Mouse (Mus musculus) hindbrain, embryonic 12.5 days (tissue): ENCODE measurements around the gene Adipor2. TPM values are rescaled to one million over a fixed set of nuclear protein-coding genes. Genes with fewer than 3 reads are reported as not detected.

Experiments
- ATAC-seq: fragments of 200-750 bp; cut with Nextera tagmentation; 2 replicates; pipeline ENCODE4 v1.8.0; 2017; ENCODE audit warnings: moderate TSS enrichment; ENCODE audit not compliant: low FRiP score
- H3K27ac ChIP-seq: fragments of 300-500 bp; sonication (generic); 2 replicates; pipeline ENCODE4 v1.5.1; 2016; ENCODE audit warnings: mild to moderate bottlenecking
- H3K27me3 ChIP-seq: fragments of 300-500 bp; sonication (generic); 2 replicates; pipeline ENCODE4 v1.6.1; 2016; ENCODE audit warnings: mild to moderate bottlenecking
- H3K36me3 ChIP-seq: fragments of 300-500 bp; sonication (generic); 2 replicates; pipeline ENCODE4 v1.6.1; 2016; ENCODE audit warnings: mild to moderate bottlenecking
- H3K4me1 ChIP-seq: fragments of 300-500 bp; sonication (generic); 2 replicates; pipeline ENCODE4 v1.6.1; 2016
- H3K4me2 ChIP-seq: fragments of 300-500 bp; sonication (generic); replicated peaks from 2 replicates; pipeline ENCODE4 v1.6.1; 2016; ENCODE audit warnings: mild to moderate bottlenecking
- H3K4me3 ChIP-seq: fragments of 300-500 bp; sonication (generic); 2 replicates; pipeline ENCODE4 v1.5.1; 2016; ENCODE audit warnings: mild to moderate bottlenecking
- H3K9ac ChIP-seq: fragments of 300-500 bp; sonication (generic); 2 replicates; pipeline ENCODE4 v1.6.1; 2016; ENCODE audit warnings: mild to moderate bottlenecking, moderate library complexity
- H3K9me3 ChIP-seq: fragments of 300-500 bp; sonication (generic); replicated peaks from 2 replicates; pipeline ENCODE4 v1.6.1; 2016; ENCODE audit warnings: mild to moderate bottlenecking
- WGBS: fragments of 180-500 bp; shearing (Covaris S2); methylation state at CpG from one replicate; pipeline ENCODE4 v1.1.7; 2016; 5-methylcytosine and 5-hydroxymethylcytosine counted together
- polyA plus RNA-seq: library from polyadenylated mRNA; unstranded; fragments of >200 nt; fragmentation: Nextera tagmentation; extraction: Ambion mirVana; gene quantifications from 2 replicates; pipeline ENCODE4 v1.2.1, GENCODE M21; 2016

Adipor2 gene
- 35.0 and 37.0 TPM in 2 replicates for polyA plus RNA-seq

DNA sequence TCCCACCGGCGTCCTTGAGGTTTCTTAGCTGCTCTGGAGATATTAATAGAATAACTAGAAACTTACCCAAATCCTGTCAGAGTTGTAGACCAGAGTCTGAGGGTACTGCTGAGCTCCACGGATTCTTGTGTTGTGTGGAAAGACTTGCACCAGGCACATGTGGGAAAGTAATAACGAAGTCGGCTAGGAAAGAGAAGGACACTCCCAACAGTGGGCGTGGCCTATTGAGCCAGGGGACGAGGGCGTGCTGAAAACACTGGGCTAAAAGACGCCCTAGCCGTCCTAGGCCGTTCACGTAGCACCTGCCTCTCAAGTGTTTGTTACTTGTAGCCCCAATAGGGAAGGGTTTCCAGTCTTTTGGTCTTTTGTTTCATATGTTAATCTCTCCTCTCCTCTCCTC is at the start of gene Adipor2:
Adipor2 (minus strand) TSS at position 351 of the 400 bp plus-strand sequence.
- H3K9me3 ChIP-seq, result no peaks in the 10 kb centered on the region
- H3K27ac ChIP-seq, result no peak within 1 kb of the TSS
- 8% methylated on average over 12 of the region's 12 CpGs for WGBS
- H3K4me1 ChIP-seq, result peaks cover 15% of the 10 kb centered on the region
- no peak within 1 kb of the TSS for H3K4me3 ChIP-seq
- no peaks in the 10 kb centered on the region for H3K36me3 ChIP-seq
- H3K27me3 ChIP-seq, result no peaks in the 10 kb centered on the region
- peak within 1 kb of the TSS; percentile 37 for H3K4me2 ChIP-seq
- H3K9ac ChIP-seq, result no peak within 1 kb of the TSS
- peak; percentile 51 for ATAC-seq

GRCm38 (mm10) chr6:119466161-119466560 is 48.7 kb upstream of the Adipor2 start:
- Histone ChIP-seq H3K4me2 (no peak overlapping the region), H3K36me3 (no peaks in the 10 kb centered on the region), H3K9ac (no peak overlapping the region), H3K4me3 (no peak overlapping the region), H3K4me1 (peaks cover 4% of the 10 kb centered on the region; the same call in 1 of the 2 replicates), H3K27me3 (no peaks in the 10 kb centered on the region), H3K9me3 (no peaks in the 10 kb centered on the region), H3K27ac (no peak overlapping the region)
- no peak for ATAC-seq
- 96% methylated on average over 1 of the region's 1 CpGs for WGBS

- no peak overlapping the region for H3K27ac ChIP-seq
- H3K4me1 ChIP-seq, result no peaks in the 10 kb centered on the region
- H3K9me3 ChIP-seq, result no peaks in the 10 kb centered on the region
- H3K27me3 ChIP-seq, result no peaks in the 10 kb centered on the region
- H3K9ac ChIP-seq, result no peak overlapping the region
- H3K4me2 ChIP-seq, result no peak overlapping the region
- no peaks in the 10 kb centered on the region for H3K36me3 ChIP-seq
- WGBS, result 85% methylated on average over 5 of the region's 5 CpGs
- ATAC-seq, result no peak
- no peak overlapping the region for H3K4me3 ChIP-seq
These were observed 42.9 kb upstream of the Adipor2 start for GRCm38 (mm10) chr6:119460391-119460790.

GRCm38 (mm10) chr6:119459041-119459440 is 41.5 kb upstream of the Adipor2 start:
- Histone ChIP-seq H3K4me3 (no peak overlapping the region), H3K9me3 (no peaks in the 10 kb centered on the region), H3K9ac (no peak overlapping the region), H3K4me2 (no peak overlapping the region), H3K4me1 (no peaks in the 10 kb centered on the region), H3K27me3 (no peaks in the 10 kb centered on the region), H3K36me3 (no peaks in the 10 kb centered on the region), H3K27ac (no peak overlapping the region)
- ATAC-seq, result no peak
- WGBS, result 78% methylated on average over 4 of the region's 4 CpGs

DNA sequence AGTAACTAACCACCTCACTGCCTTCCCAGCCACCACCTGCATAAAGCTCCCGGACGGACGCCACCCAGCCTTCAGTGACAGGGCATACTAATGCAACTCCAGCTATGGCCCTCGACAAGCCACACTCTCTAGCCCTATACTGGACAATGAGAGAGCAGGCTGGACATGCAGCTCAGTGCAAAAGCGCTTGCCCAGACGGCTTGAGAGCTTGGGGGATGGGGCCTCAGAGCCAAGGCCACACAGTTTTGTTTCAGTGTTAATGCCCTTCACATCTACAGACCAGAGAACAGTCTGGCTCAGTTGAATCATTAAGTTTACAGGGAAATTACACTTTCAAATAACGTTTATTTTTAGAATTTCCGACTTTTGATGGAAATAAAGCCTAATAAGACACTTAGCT is 40.7 kb upstream of the Adipor2 start:
- Histone ChIP-seq H3K27me3 (no peaks in the 10 kb centered on the region), H3K4me2 (no peak overlapping the region), H3K9ac (no peak overlapping the region), H3K4me1 (no peaks in the 10 kb centered on the region), H3K4me3 (no peak overlapping the region), H3K36me3 (no peaks in the 10 kb centered on the region), H3K27ac (no peak overlapping the region), H3K9me3 (no peaks in the 10 kb centered on the region)
- no peak for ATAC-seq
- 66% methylated on average over 8 of the region's 8 CpGs for WGBS

DNA sequence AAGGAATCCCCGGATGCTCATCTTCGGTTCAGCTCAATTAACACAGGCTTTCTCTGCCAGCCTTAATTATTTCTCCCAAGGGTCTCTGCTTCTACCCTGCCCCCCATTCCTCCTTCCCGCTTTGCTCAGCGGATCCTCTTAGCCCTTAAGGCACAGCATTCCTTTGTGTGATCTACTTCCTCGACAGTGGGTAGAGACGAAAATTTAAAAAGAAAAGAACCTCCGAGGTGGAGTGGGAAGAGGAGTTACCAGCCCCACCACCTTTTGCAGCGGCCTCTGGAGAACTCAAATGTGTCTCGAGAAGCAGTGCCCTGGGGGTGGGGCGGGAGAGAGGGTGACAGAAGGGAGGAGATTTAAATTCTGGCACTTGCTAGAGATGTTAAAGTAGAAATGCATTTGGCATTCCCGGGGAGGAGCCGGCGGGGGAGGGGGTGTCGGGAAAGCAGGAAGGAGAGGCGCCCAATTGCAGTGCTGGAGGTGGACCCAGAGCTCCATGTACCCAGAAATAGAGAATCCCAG is 34.5 kb upstream of the Adipor2 start:
- peak overlapping the region; percentile 35 for H3K4me3 ChIP-seq
- 0 out of 2 replicates have a peak, but pooled peaks cover 6% of the 10 kb centered on the region for H3K27me3 ChIP-seq
- peak; percentile 74 for ATAC-seq
- peaks cover 20% of the 10 kb centered on the region for H3K4me1 ChIP-seq
- H3K4me2 ChIP-seq, result peak overlapping the region; percentile 62
- no peaks in the 10 kb centered on the region for H3K36me3 ChIP-seq
- peak overlapping the region; percentile 57 for H3K9ac ChIP-seq
- H3K27ac ChIP-seq, result peak overlapping the region; percentile 88
- under 1% methylated on average over 15 of the region's 15 CpGs for WGBS
- H3K9me3 ChIP-seq, result no peaks in the 10 kb centered on the region

- Histone ChIP-seq H3K4me1 (peaks cover 20% of the 10 kb centered on the region), H3K4me3 (no peak overlapping the region; the same call in 1 of the 2 replicates), H3K4me2 (peak overlapping the region; percentile 62), H3K27me3 (0 out of 2 replicates have a peak, but pooled peaks cover 6% of the 10 kb centered on the region), H3K9ac (no peak overlapping the region; the same call in 1 of the 2 replicates), H3K9me3 (no peaks in the 10 kb centered on the region), H3K27ac (peak overlapping the region; percentile 88), H3K36me3 (no peaks in the 10 kb centered on the region)
- 45% methylated on average over 14 of the region's 14 CpGs for WGBS
- peak; percentile 53; the same call in 1 of the 2 replicates for ATAC-seq
These were observed 33.8 kb upstream of the Adipor2 start for GRCm38 (mm10) chr6:119450965-119451943.

DNA sequence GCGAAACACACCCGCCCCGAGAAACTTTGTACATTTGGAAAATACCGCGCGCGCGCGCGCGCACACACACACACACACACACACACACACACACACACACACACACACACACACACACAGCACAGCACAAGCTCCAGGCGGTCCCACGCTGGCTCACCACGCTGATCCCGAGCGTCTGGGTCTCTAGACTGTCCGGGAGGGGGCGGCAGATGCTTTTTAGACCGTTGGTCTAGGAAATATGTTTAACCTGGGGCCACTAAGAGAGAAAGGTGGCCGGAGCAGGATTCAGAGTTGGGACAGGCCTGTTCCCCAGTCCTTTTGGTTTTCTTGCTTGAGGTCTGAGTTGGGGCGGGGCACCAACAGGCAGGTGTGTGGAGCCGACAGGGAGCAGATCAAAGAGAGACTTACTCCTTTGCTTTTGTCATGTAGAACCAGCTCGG is 31.6 kb upstream of the Adipor2 start:
- 4% methylated on average over 23 of the region's 23 CpGs for WGBS
- H3K27ac ChIP-seq, result no peak overlapping the region
- H3K36me3 ChIP-seq, result no peaks in the 10 kb centered on the region
- H3K27me3 ChIP-seq, result 0 out of 2 replicates have a peak, but pooled peaks cover 6% of the 10 kb centered on the region
- H3K4me1 ChIP-seq, result peaks cover 20% of the 10 kb centered on the region
- H3K4me3 ChIP-seq, result peak overlapping the region; percentile 25
- peak; percentile 35; the same call in 1 of the 2 replicates for ATAC-seq
- H3K4me2 ChIP-seq, result peak overlapping the region; percentile 59
- no peaks in the 10 kb centered on the region for H3K9me3 ChIP-seq
- peak overlapping the region; percentile 41; the same call in 1 of the 2 replicates for H3K9ac ChIP-seq

DNA sequence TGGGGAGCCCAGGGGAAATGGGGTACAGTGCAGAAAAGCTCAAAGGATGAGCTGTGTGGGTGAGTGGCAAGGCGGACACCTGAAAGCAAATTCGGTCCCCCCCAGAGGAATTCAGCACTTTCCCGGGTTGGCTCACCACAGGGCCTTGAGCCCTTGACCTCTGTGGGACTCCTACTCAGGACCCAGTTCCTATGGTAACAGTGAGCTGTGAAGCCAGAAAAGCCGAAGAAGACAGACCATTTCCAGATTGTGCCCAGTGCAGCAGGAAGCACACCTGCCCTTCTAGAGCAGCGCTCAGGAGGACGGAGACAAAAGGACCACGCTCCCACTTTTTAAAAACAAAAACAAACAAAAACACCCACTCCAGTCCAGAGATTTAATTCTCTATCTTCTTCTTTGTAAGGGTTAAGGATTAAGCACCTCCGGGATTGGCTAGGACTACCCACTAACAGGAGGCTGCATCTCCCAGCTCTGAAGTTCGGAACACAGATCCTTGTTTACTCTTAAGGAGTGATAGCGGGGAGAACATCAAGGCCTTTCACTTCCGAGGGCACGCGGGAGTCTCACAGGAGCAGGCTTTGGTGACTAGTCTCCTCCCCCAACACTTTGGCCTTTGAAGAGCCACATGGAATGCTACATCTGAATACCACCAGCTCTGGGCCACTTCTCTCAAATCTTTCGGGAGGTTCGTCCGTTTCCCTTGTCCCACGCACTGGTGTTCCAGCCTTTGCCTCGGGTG is 31.0 kb upstream of the Adipor2 start:
- Histone ChIP-seq H3K4me3 (peak overlapping the region; percentile 25), H3K27ac (no peak overlapping the region), H3K4me2 (peak overlapping the region; percentile 59), H3K9me3 (no peaks in the 10 kb centered on the region), H3K9ac (peak overlapping the region; percentile 41; the same call in 1 of the 2 replicates), H3K27me3 (0 out of 2 replicates have a peak, but pooled peaks cover 6% of the 10 kb centered on the region), H3K36me3 (no peaks in the 10 kb centered on the region), H3K4me1 (peaks cover 25% of the 10 kb centered on the region)
- WGBS, result 8% methylated on average over 18 of the region's 18 CpGs
- ATAC-seq, result no peak

GRCm38 (mm10) chr6:119445671-119446607 is 28.4 kb upstream of the Adipor2 start:
- H3K27ac ChIP-seq, result no peak overlapping the region
- no peaks in the 10 kb centered on the region for H3K36me3 ChIP-seq
- H3K4me3 ChIP-seq, result no peak overlapping the region
- no peak overlapping the region for H3K4me2 ChIP-seq
- H3K9me3 ChIP-seq, result no peaks in the 10 kb centered on the region
- H3K9ac ChIP-seq, result no peak overlapping the region
- peaks cover 17% of the 10 kb centered on the region for H3K4me1 ChIP-seq
- no peak for ATAC-seq
- 79% methylated on average over 11 of the region's 11 CpGs for WGBS
- H3K27me3 ChIP-seq, result 0 out of 2 replicates have a peak, but pooled peaks cover 6% of the 10 kb centered on the region
